Mouse (Mus musculus): ENCODE measurements around the gene Phf11d. TPM values are rescaled to one million over a fixed set of nuclear protein-coding genes. Genes with fewer than 3 reads are reported as not detected.
"Not testable (repeated sequence)": the region's sequence is repeated elsewhere in the genome, so short reads cannot be mapped to it uniquely, and the experiment has no call there.

Gene Phf11d
- polyA plus RNA-seq (2015; fragmentation: Nextera tagmentation; extraction: Ambion mirVana): 0.58 and 0.65 TPM in 2 replicates

- no peak for ATAC-seq (ENCODE audit: insufficient number of reproducible peaks, insufficient read depth, low FRiP score, low TSS enrichment, low read depth)
- no peak within 1 kb of the TSS for H3K4me3 ChIP-seq
- 0 out of 2 replicates have a peak within 1 kb of the TSS, but pooled peaks have one; percentile 44 for H3K27ac ChIP-seq
- H3K27me3 ChIP-seq: no peaks in the 10 kb centered on the region
- 70% methylated on average over 6 of the region's 6 CpGs for WGBS
- no peaks in the 10 kb centered on the region for H3K36me3 ChIP-seq
- H3K4me2 ChIP-seq: no peak within 1 kb of the TSS
- H3K9ac ChIP-seq: no peak within 1 kb of the TSS
- H3K9me3 ChIP-seq: no peaks in the 10 kb centered on the region
- no peaks in the 10 kb centered on the region for H3K4me1 ChIP-seq
Measured at GRCm38 (mm10) chr14:59365244-59365644, at the start of gene Phf11d. Gene Phf11d, minus strand, starts transcription at chr14:59365470.

GRCm38 (mm10) chr14:59414979-59415378 is 49.7 kb upstream of the Phf11d start:
- H3K4me1 ChIP-seq; H3K4me3 ChIP-seq; H3K27me3 ChIP-seq; ATAC-seq (ENCODE audit: insufficient number of reproducible peaks, insufficient read depth, low FRiP score, low TSS enrichment, low read depth); H3K27ac ChIP-seq; H3K4me2 ChIP-seq; H3K9me3 ChIP-seq; H3K9ac ChIP-seq: not testable (repeated sequence)
- 95% methylated on average over 2 of the region's 2 CpGs for WGBS
- H3K36me3 ChIP-seq: peaks cover 20% of the 10 kb centered on the region

DNA sequence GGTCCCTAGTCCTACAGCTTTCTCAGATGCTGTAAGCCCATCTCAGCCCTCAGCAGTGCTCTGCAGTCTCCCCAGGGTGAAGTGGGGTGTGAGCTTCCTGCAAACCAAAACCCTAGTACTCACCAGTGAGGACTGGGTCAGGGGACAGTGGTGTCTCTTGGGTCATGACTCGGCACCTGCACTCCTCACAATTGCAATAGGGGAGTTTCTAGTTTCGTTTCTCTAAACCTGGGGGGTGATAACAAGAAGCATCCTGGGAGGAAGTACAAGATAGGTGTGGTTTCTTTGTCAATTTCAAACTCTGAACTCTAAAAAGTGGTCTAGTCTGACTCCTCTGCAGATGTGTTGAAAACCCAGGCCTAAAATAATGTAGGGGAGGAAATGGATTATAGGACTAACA is 31.7 kb upstream of the Phf11d start:
- Histone ChIP-seq H3K4me3 (no peak overlapping the region), H3K9ac (no peak overlapping the region), H3K4me1 (no peaks in the 10 kb centered on the region), H3K27ac (no peak overlapping the region), H3K36me3 (peaks cover 6% of the 10 kb centered on the region; the same call in 1 of the 2 replicates), H3K9me3 (no peaks in the 10 kb centered on the region), H3K27me3 (no peaks in the 10 kb centered on the region), H3K4me2 (no peak overlapping the region)
- no peak for ATAC-seq (ENCODE audit: insufficient number of reproducible peaks, insufficient read depth, low FRiP score, low TSS enrichment, low read depth)
- WGBS: 84% methylated on average over 2 of the region's 2 CpGs

GRCm38 (mm10) chr14:59395281-59395680 is 30.0 kb upstream of the Phf11d start, which contains the start of gene Phf11c:
Gene Phf11c, minus strand, starts transcription at chr14:59395381.
- H3K9me3 ChIP-seq: no peaks in the 10 kb centered on the region
- H3K4me3 ChIP-seq: no peak within 1 kb of the TSS
- no peaks in the 10 kb centered on the region for H3K36me3 ChIP-seq
- H3K27me3 ChIP-seq: no peaks in the 10 kb centered on the region
- H3K4me2 ChIP-seq: no peak within 1 kb of the TSS
- H3K27ac ChIP-seq: no peak within 1 kb of the TSS
- WGBS: 93% methylated on average over 3 of the region's 3 CpGs
- H3K9ac ChIP-seq: no peak within 1 kb of the TSS
- no peaks in the 10 kb centered on the region for H3K4me1 ChIP-seq
- no peak for ATAC-seq (ENCODE audit: insufficient number of reproducible peaks, insufficient read depth, low FRiP score, low TSS enrichment, low read depth)

GRCm38 (mm10) chr14:59390181-59390580 is 24.9 kb upstream of the Phf11d start:
- H3K4me1 ChIP-seq; ATAC-seq (ENCODE audit: insufficient number of reproducible peaks, insufficient read depth, low FRiP score, low TSS enrichment, low read depth); H3K27me3 ChIP-seq; H3K9ac ChIP-seq; H3K9me3 ChIP-seq; H3K4me2 ChIP-seq; H3K4me3 ChIP-seq; H3K27ac ChIP-seq; H3K36me3 ChIP-seq: not testable (repeated sequence)
- 61% methylated on average over 4 of the region's 4 CpGs for WGBS

- Histone ChIP-seq H3K27ac (no peak overlapping the region), H3K4me2 (no peak overlapping the region), H3K9me3 (no peaks in the 10 kb centered on the region), H3K36me3 (no peaks in the 10 kb centered on the region), H3K4me1 (no peaks in the 10 kb centered on the region), H3K27me3 (no peaks in the 10 kb centered on the region), H3K9ac (no peak overlapping the region), H3K4me3 (no peak overlapping the region)
- WGBS: 62% methylated on average over 1 of the region's 1 CpGs
- ATAC-seq (ENCODE audit: insufficient number of reproducible peaks, insufficient read depth, low FRiP score, low TSS enrichment, low read depth): no peak
Measured at GRCm38 (mm10) chr14:59389532-59389931, 24.3 kb upstream of the Phf11d start.

DNA sequence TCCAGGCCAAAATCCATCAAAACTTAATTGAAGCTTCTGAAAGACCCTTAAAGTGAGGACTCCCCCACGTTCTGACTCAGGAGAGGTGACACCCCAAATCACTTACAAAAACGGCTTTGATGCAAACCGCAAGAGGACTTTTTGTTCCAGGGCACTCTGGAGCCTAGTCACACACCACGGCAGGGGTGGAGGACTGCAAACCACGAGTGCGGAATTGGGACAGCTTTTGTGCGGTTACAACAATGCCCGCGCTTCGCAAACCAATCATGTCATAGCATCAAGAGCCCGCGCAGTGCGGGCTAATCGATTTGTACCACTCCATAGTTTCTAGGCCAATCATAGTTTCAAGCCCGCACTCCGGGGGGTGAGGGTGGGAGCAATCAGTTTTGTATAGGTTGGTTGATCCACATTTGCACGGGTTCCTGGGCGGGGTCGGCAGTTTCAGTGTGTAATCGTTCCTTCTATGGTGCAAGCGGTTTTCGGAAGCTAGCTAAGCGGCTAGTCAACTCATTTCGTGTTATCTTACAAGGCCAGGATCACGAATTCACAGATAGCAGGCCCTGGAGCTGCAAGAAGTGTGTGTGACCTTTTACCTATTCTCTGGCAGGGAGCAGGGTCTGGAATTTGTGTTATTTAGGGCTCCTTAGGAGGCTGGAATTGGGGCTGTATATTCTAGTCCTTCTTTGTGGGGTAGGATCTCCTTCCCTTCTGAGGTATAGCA is 5.2 kb upstream of the Phf11d start:
- Histone ChIP-seq H3K36me3 (no peaks in the 10 kb centered on the region), H3K4me1 (no peaks in the 10 kb centered on the region), H3K27ac (no peak overlapping the region), H3K9ac (no peak overlapping the region), H3K27me3 (no peaks in the 10 kb centered on the region), H3K4me2 (no peak overlapping the region), H3K9me3 (no peaks in the 10 kb centered on the region), H3K4me3 (no peak overlapping the region)
- 92% methylated on average over 25 of the region's 25 CpGs for WGBS
- no peak for ATAC-seq (ENCODE audit: insufficient number of reproducible peaks, insufficient read depth, low FRiP score, low TSS enrichment, low read depth)

GRCm38 (mm10) chr14:59366386-59367105 is 1.3 kb upstream of the Phf11d start:
- WGBS: 76% methylated on average over 8 of the region's 8 CpGs
- H3K9ac ChIP-seq: no peak overlapping the region
- no peak overlapping the region for H3K4me3 ChIP-seq
- no peaks in the 10 kb centered on the region for H3K36me3 ChIP-seq
- no peaks in the 10 kb centered on the region for H3K27me3 ChIP-seq
- no peaks in the 10 kb centered on the region for H3K4me1 ChIP-seq
- ATAC-seq (ENCODE audit: insufficient number of reproducible peaks, insufficient read depth, low FRiP score, low TSS enrichment, low read depth): no peak
- H3K4me2 ChIP-seq: no peak overlapping the region
- H3K27ac ChIP-seq: no peak overlapping the region
- H3K9me3 ChIP-seq: no peaks in the 10 kb centered on the region

DNA sequence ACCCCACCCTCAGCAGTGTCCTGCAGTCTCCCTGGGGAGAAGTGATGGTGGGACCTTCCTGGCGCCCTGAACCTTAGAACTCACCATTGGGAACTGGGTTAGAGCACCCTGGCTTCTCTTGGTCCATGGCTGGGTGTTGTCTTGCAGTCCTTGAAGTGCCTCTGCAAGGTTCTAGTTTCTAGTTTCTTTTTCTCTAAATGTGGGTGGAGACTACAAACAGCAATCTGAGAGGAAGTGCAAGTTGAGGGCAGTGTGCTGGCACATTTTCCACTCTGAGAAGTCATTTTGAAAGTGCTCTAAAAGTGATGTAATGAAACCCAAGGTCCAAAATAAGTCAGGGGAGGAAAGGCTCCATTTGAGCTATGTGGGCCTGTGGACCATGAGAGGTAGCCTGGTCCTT is 24.1 kb downstream of the Phf11d start, which contains the start of gene Phf11b:
Gene Phf11b (minus strand): TSS at position 163 of the 400 bp plus-strand sequence.
- not testable (repeated sequence) for H3K9me3 ChIP-seq; H3K27ac ChIP-seq; H3K4me1 ChIP-seq; H3K36me3 ChIP-seq; H3K9ac ChIP-seq; H3K4me3 ChIP-seq; H3K27me3 ChIP-seq; ATAC-seq (ENCODE audit: insufficient number of reproducible peaks, insufficient read depth, low FRiP score, low TSS enrichment, low read depth); H3K4me2 ChIP-seq
- 62% methylated on average over 1 of the region's 1 CpGs for WGBS

DNA sequence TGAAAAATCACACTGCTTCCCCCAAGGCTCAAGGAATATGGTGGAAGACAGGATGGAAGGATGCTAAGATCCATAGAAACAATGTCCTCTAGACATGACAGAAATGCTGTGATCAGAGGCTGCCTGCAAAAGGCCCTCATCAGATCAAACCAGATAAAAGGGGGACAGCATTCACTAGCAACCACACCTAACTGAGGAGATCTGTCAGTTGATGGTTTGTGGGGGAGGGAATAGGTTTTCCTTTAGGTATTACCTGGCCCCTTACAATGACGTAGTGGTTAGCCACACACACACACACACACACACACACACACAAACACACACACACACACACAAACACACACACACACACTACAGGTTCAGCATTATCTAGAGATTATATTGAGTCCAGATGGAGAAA is 25.7 kb downstream of the Phf11d start:
- no peaks in the 10 kb centered on the region for H3K27me3 ChIP-seq
- no peaks in the 10 kb centered on the region for H3K9me3 ChIP-seq
- no peak overlapping the region for H3K4me3 ChIP-seq
- H3K27ac ChIP-seq: no peak overlapping the region
- no peak overlapping the region for H3K4me2 ChIP-seq
- H3K9ac ChIP-seq: no peak overlapping the region
- 65% methylated on average over 1 of the region's 1 CpGs for WGBS
- no peak for ATAC-seq (ENCODE audit: insufficient number of reproducible peaks, insufficient read depth, low FRiP score, low TSS enrichment, low read depth)
- H3K36me3 ChIP-seq: no peaks in the 10 kb centered on the region
- H3K4me1 ChIP-seq: no peaks in the 10 kb centered on the region

DNA sequence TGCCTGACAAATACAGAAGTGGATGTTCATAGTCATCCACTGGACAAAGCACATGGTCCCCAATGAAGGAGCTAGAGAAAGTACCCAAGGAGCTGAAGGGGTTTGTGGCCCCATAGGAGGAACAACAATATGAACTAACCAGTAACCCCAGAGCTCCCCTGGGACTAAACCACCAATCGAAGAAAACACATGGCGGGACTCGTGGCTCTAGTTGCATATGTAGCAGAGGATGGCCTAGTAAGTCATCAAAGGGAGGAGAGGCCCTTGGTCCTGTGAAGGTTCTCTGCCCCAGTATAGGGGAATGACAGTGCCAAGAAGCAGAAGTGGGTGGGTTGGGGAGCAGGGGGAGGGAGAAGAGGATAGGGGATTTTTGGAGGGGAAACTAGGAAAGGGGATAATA is 29.2 kb downstream of the Phf11d start:
- not testable (repeated sequence) for H3K36me3 ChIP-seq; H3K4me2 ChIP-seq; H3K27me3 ChIP-seq; H3K9ac ChIP-seq; ATAC-seq (ENCODE audit: insufficient number of reproducible peaks, insufficient read depth, low FRiP score, low TSS enrichment, low read depth); H3K9me3 ChIP-seq; H3K4me3 ChIP-seq; H3K4me1 ChIP-seq; H3K27ac ChIP-seq
- 60% methylated on average over 3 of the region's 3 CpGs for WGBS

DNA sequence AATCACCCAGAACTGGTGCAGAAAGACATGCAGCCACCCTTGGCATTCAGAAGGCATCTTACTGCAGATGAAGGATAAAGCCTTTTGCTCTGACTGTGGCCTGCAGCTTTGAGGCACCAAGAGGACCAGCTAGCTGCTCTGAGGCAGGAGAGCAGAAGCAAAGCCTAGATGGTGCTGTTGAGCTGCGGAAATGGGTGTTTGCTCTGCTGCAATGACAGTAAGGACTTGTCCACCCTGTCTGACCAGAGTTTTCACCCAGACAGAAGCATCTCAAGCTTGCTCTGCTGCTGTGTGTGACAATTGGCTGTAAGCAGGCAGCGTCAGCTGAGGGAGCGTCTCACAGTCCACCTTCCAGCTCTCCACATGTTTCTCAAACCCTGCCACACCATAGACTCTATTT is 34.8 kb downstream of the Phf11d start:
- not testable (repeated sequence) for H3K4me3 ChIP-seq; H3K4me2 ChIP-seq; H3K4me1 ChIP-seq; H3K27ac ChIP-seq; H3K27me3 ChIP-seq; H3K9me3 ChIP-seq; H3K36me3 ChIP-seq; H3K9ac ChIP-seq; ATAC-seq (ENCODE audit: insufficient number of reproducible peaks, insufficient read depth, low FRiP score, low TSS enrichment, low read depth)
- WGBS: 46% methylated on average over 3 of the region's 3 CpGs
